Mouse (Mus musculus): Measurements from ENCODE around the gene Radil. TPM values are rescaled to one million over a fixed set of nuclear protein-coding genes. Genes with fewer than 3 reads are reported as not detected.
A peak's percentile ranks its signal among the peaks of the same experiment; 100 is the strongest.

Radil gene
- polyA plus RNA-seq, 1 experiment from 2014 or later = 4.9 TPM

GRCm38 (mm10) chr5:142560261-142560660 lies 9.4 kb upstream of the Radil start:
- no peak for DNase-seq (ENCODE audit: low spot score)
- Histone ChIP-seq H3K4me1 (no peaks in the 10 kb centered on the region), H3K36me3 (no peaks in the 10 kb centered on the region), H3K27me3 (ENCODE audit: low read depth, poor library complexity, severe bottlenecking) (no peaks in the 10 kb centered on the region), H3K9me3 (replicated peaks) (no peaks in the 10 kb centered on the region), H3K4me3 (no peak overlapping the region), H3K27ac (replicated peaks) (no peak overlapping the region)
- WGBS = 59% methylated on average over 7 of the region's 7 CpGs

DNA sequence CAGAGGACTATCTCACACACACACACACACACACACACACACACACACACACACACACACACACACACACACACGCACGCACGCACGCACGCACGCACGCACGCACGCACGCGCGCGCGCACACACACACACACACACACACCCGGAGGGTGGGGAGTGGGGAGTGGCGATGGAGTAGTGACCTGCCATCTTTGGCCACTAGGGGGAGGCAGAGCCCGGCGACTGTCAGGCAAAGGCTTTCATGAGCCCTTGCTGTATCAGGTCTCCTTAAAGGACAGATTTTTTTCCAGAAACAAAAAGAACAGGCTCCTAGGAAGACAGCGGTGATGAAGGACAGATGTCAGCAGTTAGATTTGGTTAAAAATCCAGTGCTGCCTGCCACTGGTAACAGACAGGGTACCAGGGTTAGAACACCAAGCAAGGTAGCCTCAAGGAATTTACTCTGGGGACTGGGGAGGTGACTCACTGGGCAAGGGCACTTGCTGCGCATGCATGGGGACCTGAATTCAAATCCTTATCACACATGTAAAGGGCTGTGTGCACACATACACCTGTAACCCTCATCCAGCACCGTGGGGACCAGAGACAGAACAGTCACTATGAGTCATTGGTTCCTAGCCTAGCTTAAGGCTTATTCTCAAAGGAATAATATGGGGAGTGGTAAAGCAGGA lies 6.6 kb upstream of the Radil start:
- Histone ChIP-seq H3K27me3 (ENCODE audit: low read depth, poor library complexity, severe bottlenecking) (no peaks in the 10 kb centered on the region), H3K4me3 (no peak overlapping the region), H3K9me3 (replicated peaks) (no peaks in the 10 kb centered on the region), H3K36me3 (no peaks in the 10 kb centered on the region), H3K4me1 (no peaks in the 10 kb centered on the region), H3K27ac (replicated peaks) (no peak overlapping the region)
- 34% methylated on average over 12 of the region's 21 CpGs for WGBS
- DNase-seq (ENCODE audit: low spot score) = peak; percentile 79

DNA sequence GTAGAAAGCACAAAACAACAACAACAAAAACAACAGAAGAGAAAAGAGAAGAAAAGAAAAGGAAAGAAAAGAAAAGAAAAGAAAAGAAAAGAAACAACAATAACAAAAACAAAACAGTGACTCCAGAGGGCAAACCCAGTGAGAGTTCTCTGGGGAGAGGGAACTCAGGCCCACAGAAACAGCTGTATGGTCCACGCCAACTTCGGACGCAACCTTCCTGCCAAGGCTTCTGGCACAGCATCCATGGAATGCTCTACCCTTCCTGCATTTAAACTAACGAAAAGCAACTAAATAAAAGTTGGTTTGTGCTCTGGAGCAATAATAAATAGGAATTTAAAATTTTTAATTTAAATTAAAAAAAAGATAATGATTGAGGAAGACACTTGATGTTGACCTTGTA lies 5.8 kb upstream of the Radil start:
- no peak overlapping the region for H3K27ac ChIP-seq (replicated peaks)
- H3K9me3 ChIP-seq (replicated peaks) = no peaks in the 10 kb centered on the region
- 97% methylated on average over 4 of the region's 4 CpGs for WGBS
- H3K4me1 ChIP-seq = no peaks in the 10 kb centered on the region
- H3K27me3 ChIP-seq (ENCODE audit: low read depth, poor library complexity, severe bottlenecking) = no peaks in the 10 kb centered on the region
- H3K36me3 ChIP-seq = no peaks in the 10 kb centered on the region
- no peak overlapping the region for H3K4me3 ChIP-seq
- no peak for DNase-seq (ENCODE audit: low spot score)

DNA sequence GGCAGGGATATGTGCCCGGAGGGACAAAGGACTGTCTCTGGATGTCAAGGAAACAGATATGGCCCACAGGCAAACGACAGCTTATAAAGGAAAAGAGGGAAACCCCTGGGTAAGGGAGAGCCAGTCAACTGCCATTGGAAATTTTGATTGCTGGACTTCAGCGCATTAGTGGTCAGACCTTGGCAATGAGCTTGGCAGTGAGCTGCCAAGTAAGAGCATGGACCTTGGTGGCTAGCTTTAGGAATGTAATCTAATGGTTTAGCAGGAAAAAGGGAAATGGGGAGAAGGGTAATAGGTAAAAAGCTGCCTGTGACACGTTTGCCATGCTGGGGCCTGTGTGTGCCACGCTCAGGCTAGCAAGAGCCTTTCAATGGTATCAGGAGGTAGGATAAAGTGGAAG lies 5.0 kb upstream of the Radil start:
- Histone ChIP-seq H3K4me3 (no peak overlapping the region), H3K36me3 (no peaks in the 10 kb centered on the region), H3K27ac (replicated peaks) (no peak overlapping the region), H3K27me3 (ENCODE audit: low read depth, poor library complexity, severe bottlenecking) (no peaks in the 10 kb centered on the region), H3K4me1 (peaks cover 2% of the 10 kb centered on the region), H3K9me3 (replicated peaks) (no peaks in the 10 kb centered on the region)
- WGBS = 86% methylated on average over 5 of the region's 5 CpGs
- DNase-seq (ENCODE audit: low spot score) = no peak

GRCm38 (mm10) chr5:142549961-142550705 lies 765 bp downstream of the Radil start:
- Histone ChIP-seq H3K4me3 (peak overlapping the region; percentile 83), H3K4me1 (peaks cover 38% of the 10 kb centered on the region), H3K9me3 (replicated peaks) (no peaks in the 10 kb centered on the region), H3K36me3 (no peaks in the 10 kb centered on the region), H3K27ac (replicated peaks) (peak overlapping the region; percentile 85), H3K27me3 (ENCODE audit: low read depth, poor library complexity, severe bottlenecking) (peaks cover 23% of the 10 kb centered on the region)
- under 1% methylated on average over 31 of the region's 31 CpGs for WGBS
- DNase-seq (ENCODE audit: low spot score) = peak; percentile 65

- Histone ChIP-seq H3K9me3 (replicated peaks) (no peaks in the 10 kb centered on the region), H3K27ac (replicated peaks) (0 out of 2 replicates have a peak overlapping the region, but pooled peaks have one; percentile 42), H3K27me3 (ENCODE audit: low read depth, poor library complexity, severe bottlenecking) (peaks cover 23% of the 10 kb centered on the region), H3K4me1 (peaks cover 42% of the 10 kb centered on the region), H3K4me3 (no peak overlapping the region), H3K36me3 (no peaks in the 10 kb centered on the region)
- no peak for DNase-seq (ENCODE audit: low spot score)
- WGBS = 46% methylated on average over 9 of the region's 9 CpGs
Measured at GRCm38 (mm10) chr5:142549441-142549840, 1.5 kb downstream of the Radil start.

- no peaks in the 10 kb centered on the region for H3K36me3 ChIP-seq
- no peak overlapping the region for H3K4me3 ChIP-seq
- no peak for DNase-seq (ENCODE audit: low spot score)
- H3K27me3 ChIP-seq (ENCODE audit: low read depth, poor library complexity, severe bottlenecking) = peaks cover 23% of the 10 kb centered on the region
- 85% methylated on average over 3 of the region's 3 CpGs for WGBS
- no peaks in the 10 kb centered on the region for H3K9me3 ChIP-seq (replicated peaks)
- 0 out of 2 replicates have a peak overlapping the region, but pooled peaks have one; percentile 1 for H3K27ac ChIP-seq (replicated peaks)
- H3K4me1 ChIP-seq = peaks cover 42% of the 10 kb centered on the region
Measured at GRCm38 (mm10) chr5:142547066-142547465, 3.8 kb downstream of the Radil start.

DNA sequence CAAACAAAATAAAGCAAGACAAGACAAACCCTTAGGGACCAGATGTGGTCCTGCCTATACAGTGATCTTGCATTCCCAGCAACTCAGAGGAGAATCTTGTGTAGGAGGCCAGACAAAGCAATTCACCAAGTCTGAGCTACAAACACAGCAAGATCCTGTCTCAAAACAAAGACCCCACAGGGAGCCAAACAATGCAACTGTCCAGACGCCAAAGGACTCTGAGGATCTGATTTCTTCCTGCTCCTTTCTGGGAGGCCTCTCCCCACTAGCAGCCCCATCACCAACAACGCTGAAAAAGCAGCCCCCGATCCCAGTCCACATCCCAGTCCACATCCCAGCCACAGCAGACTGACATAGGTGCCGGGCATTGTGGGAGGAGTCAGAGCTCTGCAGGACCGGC lies 4.6 kb downstream of the Radil start:
- peak; percentile 23 for DNase-seq (ENCODE audit: low spot score)
- no peak overlapping the region for H3K4me3 ChIP-seq
- 11% methylated on average over 5 of the region's 5 CpGs for WGBS
- H3K9me3 ChIP-seq (replicated peaks) = no peaks in the 10 kb centered on the region
- peaks cover 23% of the 10 kb centered on the region for H3K27me3 ChIP-seq (ENCODE audit: low read depth, poor library complexity, severe bottlenecking)
- peaks cover 42% of the 10 kb centered on the region for H3K4me1 ChIP-seq
- H3K36me3 ChIP-seq = no peaks in the 10 kb centered on the region
- H3K27ac ChIP-seq (replicated peaks) = peak overlapping the region; percentile 69

GRCm38 (mm10) chr5:142545014-142545795 lies 5.7 kb downstream of the Radil start:
- DNase-seq (ENCODE audit: low spot score) = no peak
- peaks cover 34% of the 10 kb centered on the region for H3K4me1 ChIP-seq
- 82% methylated on average over 5 of the region's 5 CpGs for WGBS
- no peaks in the 10 kb centered on the region for H3K9me3 ChIP-seq (replicated peaks)
- H3K4me3 ChIP-seq = no peak overlapping the region
- H3K27ac ChIP-seq (replicated peaks) = no peak overlapping the region
- no peaks in the 10 kb centered on the region for H3K36me3 ChIP-seq
- peaks cover 20% of the 10 kb centered on the region for H3K27me3 ChIP-seq (ENCODE audit: low read depth, poor library complexity, severe bottlenecking)

DNA sequence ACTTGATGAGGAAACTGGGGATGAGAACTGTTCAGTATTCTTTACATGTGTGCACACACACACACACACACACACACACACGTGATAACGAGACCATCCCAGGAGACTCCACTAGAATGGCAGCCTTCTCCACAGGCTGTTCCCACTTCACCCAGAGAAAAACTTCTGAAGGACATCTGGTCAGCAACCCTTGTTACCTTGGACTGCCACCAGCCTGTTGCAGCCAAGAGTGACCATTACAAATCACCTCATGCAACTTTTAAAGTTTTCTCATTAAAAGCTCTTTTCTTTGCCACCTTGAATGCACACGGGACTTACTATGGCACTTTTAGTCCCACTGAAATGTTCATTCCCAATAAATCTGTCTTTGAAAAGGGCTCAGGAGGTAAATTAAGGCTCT lies 13.6 kb downstream of the Radil start:
- H3K36me3 ChIP-seq = no peaks in the 10 kb centered on the region
- H3K27me3 ChIP-seq (ENCODE audit: low read depth, poor library complexity, severe bottlenecking) = no peaks in the 10 kb centered on the region
- WGBS = 90% methylated on average over 3 of the region's 3 CpGs
- no peak overlapping the region for H3K27ac ChIP-seq (replicated peaks)
- H3K4me3 ChIP-seq = no peak overlapping the region
- DNase-seq (ENCODE audit: low spot score) = no peak
- H3K4me1 ChIP-seq = no peaks in the 10 kb centered on the region
- H3K9me3 ChIP-seq (replicated peaks) = no peaks in the 10 kb centered on the region

GRCm38 (mm10) chr5:142535388-142535787 lies 15.5 kb downstream of the Radil start:
- Histone ChIP-seq H3K27me3 (ENCODE audit: low read depth, poor library complexity, severe bottlenecking) (peaks cover 8% of the 10 kb centered on the region), H3K9me3 (replicated peaks) (no peaks in the 10 kb centered on the region), H3K4me1 (no peaks in the 10 kb centered on the region), H3K36me3 (no peaks in the 10 kb centered on the region), H3K4me3 (no peak overlapping the region), H3K27ac (replicated peaks) (no peak overlapping the region)
- 86% methylated on average over 4 of the region's 4 CpGs for whole genome bisulfite sequencing
- no peak for DNase-seq (ENCODE audit: low spot score)

DNA sequence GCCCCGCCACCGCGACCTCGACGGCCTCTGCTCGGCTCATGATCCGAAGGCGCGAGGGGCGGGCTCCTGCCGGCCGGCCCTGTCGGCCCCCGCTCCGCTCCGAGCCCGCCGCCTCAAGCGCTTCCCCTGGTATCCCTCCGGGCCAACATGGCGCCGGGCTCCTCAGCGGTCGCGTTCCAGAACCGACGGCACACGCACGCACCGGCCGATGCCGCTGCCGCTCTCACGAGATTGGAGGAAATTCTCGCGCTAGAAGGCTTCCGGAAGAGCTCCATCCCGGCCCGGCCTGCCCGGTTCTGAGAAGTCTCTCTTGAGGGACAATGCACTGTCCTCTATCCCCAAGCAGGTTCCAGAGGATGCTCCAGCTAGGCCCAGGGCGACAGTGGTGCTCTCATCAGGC lies 21.0 kb downstream of the Radil start, which contains the start of gene Papolb:
Papolb (minus strand) TSS at position 162 of the 400 bp plus-strand sequence.
- H3K4me1 ChIP-seq = peaks cover 10% of the 10 kb centered on the region; the same call in 1 of the 2 replicates
- no peaks in the 10 kb centered on the region; the same call in 1 of the 2 replicates for H3K9me3 ChIP-seq (replicated peaks)
- peak within 1 kb of the TSS; percentile 56; the same call in 1 of the 2 replicates for H3K27ac ChIP-seq (replicated peaks)
- H3K27me3 ChIP-seq (ENCODE audit: low read depth, poor library complexity, severe bottlenecking) = peaks cover 36% of the 10 kb centered on the region
- DNase-seq (ENCODE audit: low spot score) = no peak
- H3K36me3 ChIP-seq = no peaks in the 10 kb centered on the region
- WGBS = 45% methylated on average over 41 of the region's 41 CpGs
- H3K4me3 ChIP-seq = peak within 1 kb of the TSS; percentile 33
